Mouse (Mus musculus) left cerebral cortex, adult 9 months (tissue): ENCODE data around the gene Skp2.
"Not testable (repeated sequence)": the region's sequence is repeated elsewhere in the genome, so short reads cannot be mapped to it uniquely, and the experiment has no call there.

Experiments used
- DNase-seq, 2 experiments: peaks; one replicate each; pipeline ENCODE4 v3.0.0; 2022; ENCODE audit warnings: low spot score in 2 of 2

Skp2 gene

GRCm38 (mm10) chr15:9155325-9155724, at the start of gene Skp2:
Gene Skp2, minus strand, starts transcription at chr15:9155425.
- no peak for DNase-seq

- no peak for DNase-seq
Measured at GRCm38 (mm10) chr15:9198421-9198820, 43.2 kb upstream of the Skp2 start.

GRCm38 (mm10) chr15:9192685-9193084, 37.5 kb upstream of the Skp2 start:
- not testable (repeated sequence) for DNase-seq

GRCm38 (mm10) chr15:9189796-9190195, 34.6 kb upstream of the Skp2 start:
- DNase-seq = no peak

GRCm38 (mm10) chr15:9183995-9184394, 28.8 kb upstream of the Skp2 start:
- no peak for DNase-seq

- no peak for DNase-seq
Measured at GRCm38 (mm10) chr15:9177038-9177437, 21.8 kb upstream of the Skp2 start.

- no peak for DNase-seq
Measured at GRCm38 (mm10) chr15:9164125-9164524, 8.9 kb upstream of the Skp2 start.

- no peak for DNase-seq
Measured at GRCm38 (mm10) chr15:9162557-9163070, 7.4 kb upstream of the Skp2 start.

- DNase-seq = peak in 1 of 2 experiments; percentile 59
Measured at GRCm38 (mm10) chr15:9140684-9141171, 14.5 kb downstream of the Skp2 start.

GRCm38 (mm10) chr15:9140252-9140680, 15.0 kb downstream of the Skp2 start, which contains the start of gene Lmbrd2:
Gene Lmbrd2, plus strand, starts transcription at chr15:9140550.
- DNase-seq = peak; percentile 91 to 97

GRCm38 (mm10) chr15:9139447-9139846, 15.8 kb downstream of the Skp2 start:
- no peak for DNase-seq

GRCm38 (mm10) chr15:9134891-9135507, 20.2 kb downstream of the Skp2 start:
- DNase-seq = no peak

GRCm38 (mm10) chr15:9132693-9133443, 22.4 kb downstream of the Skp2 start:
- DNase-seq = no peak

GRCm38 (mm10) chr15:9131499-9131888, 23.7 kb downstream of the Skp2 start:
- DNase-seq = no peak

GRCm38 (mm10) chr15:9130772-9131498, 24.3 kb downstream of the Skp2 start:
- DNase-seq = no peak

- no peak for DNase-seq
Measured at GRCm38 (mm10) chr15:9127051-9127791, 28.0 kb downstream of the Skp2 start.

- no peak for DNase-seq
Measured at GRCm38 (mm10) chr15:9124856-9125255, 30.4 kb downstream of the Skp2 start.

- no peak for DNase-seq
Measured at GRCm38 (mm10) chr15:9122989-9123388, 32.2 kb downstream of the Skp2 start.

GRCm38 (mm10) chr15:9120081-9120480, 35.1 kb downstream of the Skp2 start:
- DNase-seq = peak in 1 of 2 experiments; percentile 41

GRCm38 (mm10) chr15:9118852-9119251, 36.4 kb downstream of the Skp2 start:
- DNase-seq = no peak

- no peak for DNase-seq
Measured at GRCm38 (mm10) chr15:9114599-9114998, 40.6 kb downstream of the Skp2 start.
